Comparison of ENCODE assay signal across 8 mouse cellular contexts in genomic region chr19:36534011-36534765, GRCm38 (mm10). TPM values are rescaled to one million over a fixed set of nuclear protein-coding genes. Genes with fewer than 3 reads are reported as not detected.
DNase-seq lines count a peak whose midpoint lies in the region; TF ChIP-seq lines count a peak whose summit lies in the region.

No protein-coding gene starts in this region.

- no peak for TF ChIP-seq POLR2A in testis, adult 2 months (IDR thresholded peaks at IDR 0.05; ENCODE audit: control insufficient read depth, low read depth, low read length)

- no peak for TF ChIP-seq CTCF in testis, adult 2 months (IDR thresholded peaks at IDR 0.05; ENCODE audit: control insufficient read depth, insufficient read depth, insufficient replicate concordance, low read depth, low read length)

- no peaks in the 10 kb centered on the region for H3K36me3 ChIP-seq in megakaryocyte, embryonic 14.5 days (replicated peaks; ENCODE audit: low read length)
- no peaks in the 10 kb centered on the region for H3K36me3 ChIP-seq in testis, adult 2 months (ENCODE audit: control insufficient read depth, insufficient read depth, low read length)

- peaks cover 20% of the 10 kb centered on the region for H3K27me3 ChIP-seq in megakaryocyte, embryonic 14.5 days (replicated peaks)
- H3K27me3 ChIP-seq in testis, adult 2 months (ENCODE audit: control insufficient read depth, insufficient read depth, low read length) = no peaks in the 10 kb centered on the region

- peak; percentile 67 for DNase-seq in CD4-positive, CD25-positive, alpha-beta regulatory T cell, adult 2 months (ENCODE audit: low read depth, low spot score)
- peak; percentile 57 for DNase-seq in R1 (ENCODE audit: low read depth, low spot score)
- peak; percentile 65 for DNase-seq in embryo, embryonic 11 days
- peak; percentile 28 for DNase-seq in heart, postnatal 4 days
- peak; percentile 50 to 82 for DNase-seq in layer of hippocampus, adult 18-20 months (ENCODE audit: low spot score in 2 of 2)
- no peak for DNase-seq in gastrocnemius, adult 18-20 months (ENCODE audit: low spot score)

- H3K4me1 ChIP-seq in megakaryocyte, embryonic 14.5 days = peaks cover 39% of the 10 kb centered on the region
- peaks cover 10% of the 10 kb centered on the region for H3K4me1 ChIP-seq in testis, adult 2 months (ENCODE audit: control insufficient read depth, insufficient read depth, low read length)

- H3K4me3 ChIP-seq in megakaryocyte, embryonic 14.5 days (replicated peaks) = peak overlapping the region; percentile 75
- peak overlapping the region; percentile 6 for H3K4me3 ChIP-seq in testis, adult 2 months (ENCODE audit: control insufficient read depth, low read depth, low read length)

- no peaks in the 10 kb centered on the region for H3K9me3 ChIP-seq in megakaryocyte, embryonic 14.5 days

- H3K27ac ChIP-seq in testis, adult 2 months (ENCODE audit: control insufficient read depth, insufficient read depth, low read depth, low read length) = no peak overlapping the region

RNA-seq across cellular contexts. Expression of gene Hectd2, which starts 20.3 kb away (rescaled TPM):
- total RNA-seq in heart, postnatal 4 days (2021) = 1 to 10 TPM; 7.2 to 9.3 TPM
- total RNA-seq in layer of hippocampus, adult 18-20 months (2021) = 10 to 100 TPM; 33.8 to 38.8 TPM
- polyA plus RNA-seq in megakaryocyte, embryonic 14.5 days (2012; ENCODE audit: insufficient read depth, low replicate concordance) = 0.37 TPM in 1 of 2 replicates, not detected in the other
- 10.3 and 15.9 TPM in 2 replicates for polyA plus RNA-seq in testis, adult 2 months (2012; rRNA removed)
- total RNA-seq in gastrocnemius, adult 18-20 months (2021) = 1 to 10 TPM; 5.4 to 6.4 TPM
